Mouse (Mus musculus) embryonic stem cell, embryonic (primary cell): Measurements from ENCODE around the gene Gm10644.
"Not testable (repeated sequence)": the region's sequence is repeated elsewhere in the genome, so short reads cannot be mapped to it uniquely, and the experiment has no call there.

Experiments used
- CTCF ChIA-PET, 4 experiments: fragments of 300-600 bp in 2 of 4; fragments of 350-600 bp in 2 of 4; sonication (Branson Sonifier 250); formaldehyde crosslinking; loops; one replicate each; lab custom pipeline; 2022; ENCODE audit warnings: inconsistent platforms in 2 of 4; lab: Charles Lee
- POLR2A ChIA-PET, 4 experiments: fragments of 300-600 bp in 2 of 4; fragments of 350-600 bp in 2 of 4; sonication (Branson Sonifier 250); formaldehyde crosslinking; loops; one replicate each; lab custom pipeline; 2022; ENCODE audit warnings: antibody characterized with exemption in 4 of 4, inconsistent platforms in 1 of 4; lab: Charles Lee

The Gm10644 gene

DNA sequence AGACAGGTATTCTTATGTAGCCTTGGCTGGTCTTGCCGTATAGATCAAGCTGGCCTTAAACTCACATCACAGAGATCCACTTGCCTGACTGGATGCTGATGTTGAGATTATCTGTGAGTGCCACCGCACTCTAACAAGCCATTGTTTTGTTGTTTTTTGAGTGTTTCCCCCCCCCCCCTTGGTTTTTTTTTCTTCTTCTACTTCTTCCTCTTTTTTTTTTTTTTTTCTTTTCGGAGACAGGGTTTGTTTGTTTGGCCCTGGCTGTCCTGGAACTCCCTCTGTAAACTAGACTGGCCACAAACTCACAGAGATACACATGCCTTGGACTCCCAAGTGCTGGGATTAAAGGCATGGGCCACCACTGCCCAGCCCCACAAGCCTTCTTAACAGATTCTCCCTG, 39.0 kb upstream of the Gm10644 start:
- ChIA-PET CTCF (interaction anchor here in 1 of 4 experiments (0.5 kb wide), 1 partner anchor 24 kb away, joined by 3 read pairs; no protein-coding TSS in a partner anchor), POLR2A (interaction anchor here in 2 of 4 experiments (0.7 to 1.8 kb wide), 5 partner anchors 9 to 504 kb away, joined by 3 to 7 read pairs (median 4); partner anchors contain the start of genes Asf1b (in 2 of the 2) and Gm10644 (in 2 of the 2))

DNA sequence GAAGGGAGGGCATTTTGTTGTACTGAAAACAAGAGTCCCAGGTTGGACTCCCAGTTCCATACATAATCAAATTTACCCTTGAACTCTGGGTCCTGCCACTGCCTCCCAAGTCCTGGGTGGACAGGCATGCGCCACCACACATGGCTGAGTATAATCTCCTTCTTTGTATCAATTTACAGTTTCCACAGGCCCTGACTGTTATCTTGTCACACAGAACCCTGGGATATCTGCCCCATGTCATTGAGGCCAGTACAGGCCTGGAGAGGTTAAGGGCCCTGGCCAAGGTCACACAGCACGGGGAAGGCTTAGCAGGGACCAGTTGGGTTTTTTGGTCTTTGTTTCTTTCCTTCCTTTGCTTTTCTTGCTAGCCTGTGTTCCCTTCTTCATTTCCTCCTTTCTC, 37.5 kb upstream of the Gm10644 start:
- ChIA-PET POLR2A (no interaction called here), CTCF (no interaction called here)

DNA sequence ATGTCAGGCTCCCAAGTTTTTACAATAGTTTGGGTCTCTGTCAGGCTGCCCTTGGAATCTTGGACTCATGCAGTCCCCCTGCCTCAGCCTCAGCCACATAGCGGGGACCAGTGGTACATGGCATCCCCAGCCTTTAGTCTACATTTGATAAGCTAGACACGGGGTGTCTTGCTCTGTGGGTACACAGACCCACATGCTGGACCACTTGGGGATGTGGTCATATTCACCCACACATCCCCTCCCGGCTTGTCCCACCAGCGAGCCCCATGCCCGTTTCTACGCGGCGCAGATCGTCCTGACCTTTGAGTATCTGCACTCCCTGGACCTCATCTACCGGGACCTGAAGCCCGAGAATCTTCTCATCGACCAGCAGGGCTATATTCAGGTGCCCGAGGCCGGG, 35.2 kb upstream of the Gm10644 start:
- CTCF ChIA-PET = no interaction called here
- POLR2A ChIA-PET = no interaction called here

DNA sequence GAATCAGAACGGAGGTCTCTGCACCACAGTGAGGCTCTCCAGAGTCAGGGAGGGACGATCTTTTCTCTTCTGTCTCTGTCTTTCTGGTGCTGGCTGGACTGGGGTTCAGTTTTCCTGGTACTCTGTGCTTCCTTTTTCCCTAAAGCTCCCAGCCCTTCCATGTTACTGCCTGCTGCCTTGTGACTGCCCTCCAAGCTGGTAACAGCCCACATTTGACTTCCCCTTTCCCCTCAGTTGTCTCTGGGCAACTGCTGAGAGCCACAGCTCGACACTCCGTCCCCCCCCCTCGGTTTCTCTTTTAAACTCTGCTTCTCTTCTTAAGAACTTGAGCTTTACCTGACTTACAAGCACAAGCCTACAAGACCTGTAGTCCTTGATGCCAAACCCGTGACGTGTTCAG, 34.2 kb upstream of the Gm10644 start:
- ChIA-PET CTCF (interaction anchor here in 3 of 4 experiments (0.6 to 1.9 kb wide), 5 partner anchors 8 to 95 kb away, joined by 3 to 6 read pairs (median 4); partner anchors contain the start of gene Asf1b (in 1 of the 3)), POLR2A (interaction anchor here in 3 of 4 experiments (0.6 to 3.9 kb wide), 7 partner anchors 10 to 85 kb away, joined by 3 to 17 read pairs (median 3); partner anchors contain the start of genes 1700067K01Rik (in 1 of the 3), Asf1b (in 1 of the 3) and Gm10644 (in 1 of the 3))

DNA sequence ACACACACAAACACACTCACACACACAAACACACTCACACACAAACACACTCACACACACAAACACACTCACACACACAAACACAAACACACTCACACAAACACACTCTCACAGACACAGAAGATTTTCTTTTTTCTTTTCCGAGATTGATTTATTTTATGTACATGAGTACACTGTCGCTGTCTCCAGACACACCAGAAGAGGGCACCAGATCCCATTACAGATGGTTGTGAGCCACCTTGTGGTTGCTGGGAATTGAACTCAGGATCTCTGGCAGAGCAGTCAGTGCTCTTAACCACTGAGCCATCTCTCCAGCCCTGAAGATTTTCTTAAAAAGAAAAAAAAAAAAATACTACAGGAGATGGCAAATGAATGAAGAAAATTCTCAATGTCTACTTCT, 28.2 kb upstream of the Gm10644 start:
- CTCF ChIA-PET, POLR2A ChIA-PET: not testable (repeated sequence)

DNA sequence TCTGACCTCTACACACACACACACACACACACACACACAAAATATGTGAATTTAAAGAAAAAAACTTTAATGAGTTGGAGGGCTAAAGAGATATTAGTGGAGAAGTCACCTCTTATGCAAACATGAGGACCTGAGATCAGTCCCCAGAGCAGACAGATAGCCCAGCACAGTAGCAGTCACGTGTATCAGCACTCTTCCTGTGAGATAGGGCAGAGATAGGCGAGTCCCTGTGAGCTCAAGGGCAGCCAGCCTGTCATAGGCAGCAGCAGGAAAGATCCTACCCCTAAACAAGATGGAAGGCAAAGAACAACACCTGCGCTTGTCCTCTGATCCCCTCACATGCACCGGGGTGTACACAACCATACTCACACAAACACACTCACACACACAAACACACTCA, 27.4 kb upstream of the Gm10644 start:
- ChIA-PET POLR2A (no interaction called here), CTCF (no interaction called here)

DNA sequence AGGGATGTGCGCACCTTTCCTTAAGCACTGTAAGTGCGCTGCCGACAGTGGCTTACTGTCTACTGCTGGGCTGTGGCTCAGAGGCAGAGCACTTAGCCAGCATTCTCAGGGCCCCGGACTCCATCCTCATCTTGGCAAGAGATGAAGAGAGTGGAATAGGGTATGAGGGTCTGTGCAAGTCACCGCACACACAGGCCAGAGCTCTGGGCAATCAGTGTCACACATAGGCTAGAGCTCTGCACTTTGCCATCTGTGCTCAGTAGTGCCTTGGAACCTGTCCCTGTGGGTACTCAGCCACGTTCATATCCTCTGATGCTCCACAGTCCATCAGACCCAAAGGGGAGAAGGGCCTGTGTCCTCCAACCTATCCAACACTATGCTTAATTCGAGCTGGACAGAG, 26.5 kb upstream of the Gm10644 start:
- CTCF ChIA-PET = interaction anchor here in 2 of 4 experiments (0.5 to 1.0 kb wide), 2 partner anchors 8 to 26 kb away, joined by 3 to 6 read pairs; partner anchors contain the start of genes Asf1b (in 1 of the 2) and Gm10644 (in 1 of the 2)

DNA sequence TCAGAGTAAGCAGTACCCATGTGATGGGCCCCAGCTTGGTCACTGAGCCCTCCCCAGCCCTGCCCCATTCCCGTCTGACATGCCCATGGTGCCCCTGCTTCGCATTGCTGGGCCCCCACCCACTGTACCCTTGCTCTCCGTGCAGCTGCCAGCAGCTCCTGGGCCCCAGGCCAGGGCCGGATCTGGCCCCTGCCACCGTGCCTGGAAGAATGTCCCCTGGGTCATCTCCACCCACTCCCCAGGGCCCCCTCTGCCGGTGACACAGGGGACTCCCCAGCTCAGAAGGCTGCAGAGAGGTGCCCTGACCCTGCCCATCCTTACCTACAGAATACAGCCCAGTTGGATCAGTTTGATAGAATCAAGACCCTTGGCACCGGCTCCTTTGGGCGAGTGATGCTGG, 25.8 kb upstream of the Gm10644 start:
- CTCF ChIA-PET = interaction anchor here in 3 of 4 experiments (0.5 to 2.0 kb wide), 4 partner anchors 9 to 44 kb away, joined by 3 to 6 read pairs (median 4); partner anchors contain the start of genes Asf1b (in 2 of the 3) and Gm10644 (in 2 of the 3)
- POLR2A ChIA-PET = interaction anchor here in 2 of 4 experiments (1.1 to 1.6 kb wide), 2 partner anchors 19 to 26 kb away, joined by 3 to 4 read pairs; partner anchors contain the start of genes Asf1b (in 1 of the 2) and Gm10644 (in 1 of the 2)

More for the DNA sequence above, 26.5 kb upstream of the Gm10644 start:
- POLR2A ChIA-PET = no interaction called here

DNA sequence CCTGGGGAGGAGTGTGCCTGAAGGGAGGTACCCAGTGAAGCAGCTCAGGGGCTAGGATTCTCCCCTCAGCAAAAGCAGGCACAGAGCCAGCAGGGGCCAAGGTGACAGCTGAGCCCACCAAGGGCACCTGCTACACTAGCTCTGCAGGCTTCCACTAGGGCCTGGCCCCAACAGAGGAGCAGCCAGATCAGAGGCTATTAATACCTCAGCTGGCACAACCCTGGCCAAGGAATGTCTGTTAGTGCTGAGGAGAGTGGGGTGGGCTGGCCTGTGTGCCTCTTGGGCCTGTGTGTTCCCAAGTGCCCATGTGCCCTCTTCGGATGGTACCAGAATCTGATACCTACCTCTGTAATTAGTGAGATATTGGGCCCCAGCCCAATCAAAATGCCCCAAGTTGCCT, 25.2 kb upstream of the Gm10644 start:
- ChIA-PET POLR2A (interaction anchor here in 2 of 4 experiments (1.1 to 1.6 kb wide), 2 partner anchors 20 to 25 kb away, joined by 3 to 4 read pairs; partner anchors contain the start of genes Asf1b (in 1 of the 2) and Gm10644 (in 1 of the 2)), CTCF (interaction anchor here in 2 of 4 experiments (1.0 to 2.0 kb wide), 3 partner anchors 25 to 44 kb away, joined by 3 to 6 read pairs (median 3); partner anchors contain the start of genes Asf1b (in 2 of the 2) and Gm10644 (in 2 of the 2))

DNA sequence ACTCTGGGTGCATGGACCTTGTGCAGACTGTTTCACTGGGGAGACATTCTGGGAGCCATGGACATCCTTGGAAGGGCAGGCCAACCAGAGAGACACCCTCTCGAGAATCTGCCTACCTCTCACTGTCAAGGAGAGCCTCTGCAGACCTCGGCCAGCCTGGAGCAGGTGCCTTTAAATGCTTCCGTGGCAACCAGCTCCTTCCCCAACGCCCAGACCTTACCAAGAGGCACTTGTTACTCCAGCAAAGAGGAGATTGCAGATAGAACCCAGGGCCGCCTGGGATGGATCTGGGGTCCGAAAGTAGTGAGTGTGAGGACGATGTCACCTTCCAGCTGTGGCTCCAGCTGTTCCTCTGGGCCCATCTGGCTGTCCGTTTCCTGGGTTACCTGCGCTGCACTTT, 23.2 kb upstream of the Gm10644 start:
- CTCF ChIA-PET = interaction anchor here in 2 of 4 experiments (1.1 to 4.4 kb wide), 3 partner anchors 10 to 46 kb away, joined by 4 to 21 read pairs (median 4); partner anchors contain the start of genes Asf1b (in 1 of the 2) and Gm10644 (in 1 of the 2)
- POLR2A ChIA-PET = interaction anchor here in 3 of 4 experiments (0.5 to 2.9 kb wide), 7 partner anchors 9 to 237 kb away, joined by 3 to 11 read pairs (median 3); partner anchors contain the start of genes Asf1b (in 3 of the 3), Gm10644 (in 3 of the 3), 1700067K01Rik (in 1 of the 3) and Adgre5 (in 1 of the 3)

DNA sequence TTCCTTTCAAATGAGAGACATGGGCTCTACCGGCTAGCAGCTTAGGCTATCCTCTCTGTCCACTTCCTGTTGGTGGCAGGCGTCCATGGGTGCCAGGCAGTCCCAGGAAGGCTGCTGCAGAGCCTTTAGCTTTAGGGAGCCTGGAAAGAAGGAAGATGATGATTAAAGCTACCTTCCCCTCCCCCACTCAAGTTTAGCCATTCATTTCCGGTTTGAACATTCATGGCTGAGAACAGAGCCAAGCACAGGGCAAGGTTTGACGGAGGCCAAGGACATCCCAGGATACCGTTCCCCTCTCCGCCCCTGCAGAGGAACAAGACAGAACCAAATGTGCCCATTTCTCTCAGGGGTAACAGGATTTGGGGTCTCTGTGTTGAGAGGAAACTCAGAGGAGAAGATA, 22.6 kb upstream of the Gm10644 start:
- CTCF ChIA-PET = interaction anchor here in 3 of 4 experiments (0.6 to 4.4 kb wide), 5 partner anchors 11 to 195 kb away, joined by 3 to 21 read pairs (median 4); partner anchors contain the start of genes 1700067K01Rik (in 1 of the 3), Asf1b (in 1 of the 3) and Gm10644 (in 1 of the 3)
- POLR2A ChIA-PET = interaction anchor here in 3 of 4 experiments (0.5 to 2.9 kb wide), 7 partner anchors 10 to 237 kb away, joined by 3 to 11 read pairs (median 3); partner anchors contain the start of genes Asf1b (in 3 of the 3), Gm10644 (in 3 of the 3), 1700067K01Rik (in 1 of the 3) and Adgre5 (in 1 of the 3)

DNA sequence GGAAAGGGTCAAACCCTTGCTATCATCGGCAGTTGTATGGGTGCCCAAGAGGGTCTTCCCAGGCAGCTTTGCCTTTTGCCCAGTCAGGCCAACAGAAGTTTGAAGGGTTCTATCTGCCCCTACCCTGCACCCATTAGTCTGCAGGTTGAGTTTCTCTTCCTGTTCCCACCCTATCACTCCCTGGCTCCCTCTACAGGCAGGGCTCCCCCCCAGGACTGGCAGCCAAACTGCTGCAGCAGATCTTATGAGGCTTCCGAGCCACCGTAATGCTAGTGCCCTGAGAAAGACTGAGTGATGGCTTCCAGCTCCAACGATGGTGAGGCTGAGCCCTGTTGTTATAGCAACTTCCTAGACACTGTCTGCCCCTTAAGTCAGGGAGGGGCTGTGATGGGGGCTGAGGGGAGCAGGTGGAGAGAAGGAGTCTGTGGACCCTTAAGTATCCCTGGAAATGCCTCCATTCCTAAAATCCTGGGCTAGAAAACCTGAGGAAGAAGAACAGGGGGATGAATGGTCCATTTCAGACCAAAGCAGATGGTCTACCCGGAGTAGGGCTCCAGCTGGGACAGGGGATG, 21.9 kb upstream of the Gm10644 start:
- ChIA-PET CTCF (interaction anchor here in 3 of 4 experiments (0.6 to 4.4 kb wide), 6 partner anchors 11 to 194 kb away, joined by 3 to 21 read pairs (median 4); partner anchors contain the start of genes 1700067K01Rik (in 1 of the 3), Asf1b (in 1 of the 3) and Gm10644 (in 1 of the 3)), POLR2A (interaction anchor here in 3 of 4 experiments (1.0 to 2.9 kb wide), 6 partner anchors 10 to 22 kb away, joined by 3 to 11 read pairs (median 4); partner anchors contain the start of genes Asf1b (in 3 of the 3) and Gm10644 (in 3 of the 3))

DNA sequence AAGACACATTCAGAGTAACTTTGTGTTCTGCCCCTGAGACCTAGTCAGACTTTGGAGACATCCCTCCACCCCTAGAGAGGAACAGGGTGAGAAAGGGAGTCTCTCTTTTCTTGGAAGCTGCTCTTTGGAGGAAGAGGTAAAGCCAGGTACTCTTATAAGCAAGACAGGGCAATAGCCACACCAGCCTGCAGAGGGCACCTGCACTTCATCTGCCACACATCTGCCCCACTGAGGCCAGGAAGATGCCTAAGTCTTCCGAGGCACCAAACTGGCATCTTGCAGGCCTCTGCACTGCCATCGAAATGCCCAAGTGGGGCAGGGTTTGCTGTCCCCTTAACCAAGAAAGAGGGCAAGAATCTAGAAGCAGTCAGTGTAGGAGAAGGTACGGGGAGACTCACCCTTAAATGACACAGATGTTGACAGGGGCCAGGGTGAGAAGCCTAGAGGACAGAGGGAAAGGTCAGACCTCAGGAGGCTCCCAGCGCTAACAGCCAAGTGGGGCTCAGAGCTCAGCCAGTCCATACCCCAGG, 21.2 kb upstream of the Gm10644 start:
- CTCF ChIA-PET = interaction anchor here in 2 of 4 experiments (0.6 to 4.4 kb wide), 4 partner anchors 21 to 179 kb away, joined by 3 to 21 read pairs (median 6); partner anchors contain the start of genes 1700067K01Rik (in 1 of the 2), Asf1b (in 1 of the 2) and Gm10644 (in 1 of the 2)
- POLR2A ChIA-PET = interaction anchor here (0.6 to 2.9 kb wide), 8 partner anchors 11 to 1061 kb away, joined by 3 to 11 read pairs (median 3); partner anchors contain the start of genes Asf1b (in 3 of the 4), Gm10644 (in 3 of the 4), 1700067K01Rik (in 1 of the 4) and Tnpo2 (in 1 of the 4)

DNA sequence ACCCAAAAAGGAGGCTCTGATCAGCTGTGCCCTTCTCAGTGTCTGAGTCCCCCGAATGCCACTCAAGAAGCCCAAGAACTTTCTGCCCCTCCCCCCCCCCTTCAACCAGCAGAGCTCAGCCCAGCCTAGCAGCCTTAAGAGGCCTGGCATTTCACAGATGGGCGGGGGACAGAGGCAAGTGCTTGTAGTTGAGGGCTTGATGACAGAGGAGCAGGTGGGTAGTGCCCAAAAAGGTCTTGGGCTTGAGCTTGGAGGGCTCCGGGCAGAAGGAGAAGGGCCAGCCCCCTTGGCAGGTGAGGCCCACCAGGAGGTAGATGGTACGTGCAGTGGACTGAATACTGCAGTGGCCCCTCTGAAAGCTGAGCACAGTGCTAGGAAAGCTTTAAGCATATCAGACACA, 19.5 kb upstream of the Gm10644 start:
- ChIA-PET POLR2A (interaction anchor here (0.5 to 4.9 kb wide), 15 partner anchors 11 to 782 kb away, joined by 3 to 34 read pairs (median 4); partner anchors contain the start of genes Asf1b (in 2 of the 4) and Gm10644 (in 2 of the 4)), CTCF (interaction anchor here in 3 of 4 experiments (0.6 to 4.4 kb wide), 5 partner anchors 19 to 268 kb away, joined by 4 to 21 read pairs (median 5); partner anchors contain the start of genes Asf1b (in 2 of the 3) and Gm10644 (in 2 of the 3))

DNA sequence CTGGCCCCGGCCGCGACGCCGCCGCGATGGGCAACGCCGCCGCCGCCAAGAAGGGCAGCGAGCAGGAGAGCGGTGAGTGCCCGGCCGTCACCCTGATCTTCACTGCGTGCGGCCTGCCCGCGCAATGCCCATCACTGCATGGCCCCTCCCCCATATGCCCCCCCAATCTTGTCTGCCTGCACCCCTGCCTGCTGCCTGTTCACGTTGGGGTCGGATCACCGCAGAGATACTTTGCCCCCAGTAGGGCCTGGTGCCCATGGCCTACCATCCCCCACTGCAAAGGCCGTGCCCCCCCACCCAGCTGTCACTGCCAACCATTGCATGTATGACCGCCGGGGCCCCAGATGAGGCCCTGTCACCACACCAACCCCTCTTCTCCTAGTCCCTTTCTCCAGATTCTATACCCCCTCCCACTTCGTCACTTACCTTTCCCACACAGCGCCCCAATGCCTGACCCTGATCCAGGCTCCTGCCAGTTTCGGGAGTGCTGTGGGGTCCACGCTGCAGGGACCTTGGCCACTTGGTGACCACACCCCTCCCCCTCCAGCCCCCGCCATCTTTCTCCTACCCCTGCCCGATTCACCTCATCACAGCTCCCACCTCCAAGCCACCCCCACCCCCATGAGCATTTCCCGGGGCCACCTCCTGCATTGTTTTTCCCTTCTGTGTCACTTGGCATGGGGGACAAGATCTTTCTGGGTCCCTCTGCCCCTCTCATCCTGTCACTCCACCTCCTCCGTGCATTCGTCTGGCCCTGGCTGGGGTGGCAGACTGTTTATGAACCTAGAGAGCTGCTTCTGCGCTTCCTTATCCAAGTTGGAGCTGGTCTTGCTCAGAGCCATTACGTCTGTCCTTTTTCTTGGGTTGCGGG, 18.4 kb upstream of the Gm10644 start:
- ChIA-PET CTCF (interaction anchor here in 3 of 4 experiments (0.7 to 0.9 kb wide), 3 partner anchors 18 to 188 kb away, joined by 3 to 8 read pairs (median 4); partner anchors contain the start of genes Asf1b (in 1 of the 3) and Gm10644 (in 1 of the 3)), POLR2A (interaction anchor here (0.5 to 4.9 kb wide), 14 partner anchors 10 to 944 kb away, joined by 3 to 34 read pairs (median 5); partner anchors contain the start of genes Asf1b (in 1 of the 4) and Gm10644 (in 1 of the 4))
